Mouse (Mus musculus): ENCODE data around the gene Mllt3.

- no peak for TF ChIP-seq CTCF (IDR thresholded peaks at IDR 0.05; ENCODE audit: borderline replicate concordance, control insufficient read depth, extremely low read depth, insufficient read depth, low read length, poor library complexity)
- TF ChIP-seq POLR2A (IDR thresholded peaks at IDR 0.05; ENCODE audit: control insufficient read depth, extremely low read depth, insufficient read depth, low read length, poor library complexity) = no peak
Measured at GRCm38 (mm10) chr4:87761075-87761474, 272.1 kb downstream of the Mllt3 start.
